Mouse (Mus musculus) layer of hippocampus, adult 9-11 months (tissue): ENCODE data around the gene Bag3.
A peak's percentile ranks its signal among the peaks of the same experiment; 100 is the strongest.
"Not testable (repeated sequence)": the region's sequence is repeated elsewhere in the genome, so short reads cannot be mapped to it uniquely, and the experiment has no call there.

Experiments
- DNase-seq: peaks from one replicate; pipeline ENCODE4 v3.0.0; 2022

Gene Bag3

DNA sequence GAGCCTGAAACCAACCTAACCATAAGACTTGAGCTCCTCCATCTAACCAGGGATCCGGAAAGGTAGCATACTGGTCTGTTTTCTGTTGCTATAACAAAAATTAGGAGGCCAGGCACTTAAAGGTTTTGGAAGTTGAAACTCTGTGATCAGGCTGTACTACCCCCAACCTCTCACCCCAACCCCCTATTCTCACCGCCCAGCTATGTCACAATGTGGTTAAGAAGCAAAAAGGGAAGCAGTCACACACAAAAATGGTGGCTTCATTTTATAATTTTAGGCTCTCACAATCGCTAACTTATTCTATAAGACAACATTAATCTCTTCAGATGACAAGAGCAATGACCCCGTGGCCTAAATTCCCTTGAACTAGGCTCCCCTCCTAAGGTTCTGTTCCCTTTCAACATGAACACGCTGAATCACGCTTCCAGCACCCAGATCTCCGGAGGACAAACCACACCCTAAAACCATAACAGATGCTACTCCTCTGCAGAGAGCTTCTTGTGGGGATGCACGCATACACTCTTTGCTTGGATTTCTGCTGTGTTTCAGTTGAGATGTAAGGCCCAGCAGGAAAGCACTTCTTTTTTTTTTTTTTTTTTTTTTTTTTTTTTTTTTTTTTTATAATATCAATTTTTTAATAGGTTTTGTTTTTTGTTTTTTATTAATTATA is 46.7 kb downstream of the Bag3 start:
- no peak for DNase-seq

DNA sequence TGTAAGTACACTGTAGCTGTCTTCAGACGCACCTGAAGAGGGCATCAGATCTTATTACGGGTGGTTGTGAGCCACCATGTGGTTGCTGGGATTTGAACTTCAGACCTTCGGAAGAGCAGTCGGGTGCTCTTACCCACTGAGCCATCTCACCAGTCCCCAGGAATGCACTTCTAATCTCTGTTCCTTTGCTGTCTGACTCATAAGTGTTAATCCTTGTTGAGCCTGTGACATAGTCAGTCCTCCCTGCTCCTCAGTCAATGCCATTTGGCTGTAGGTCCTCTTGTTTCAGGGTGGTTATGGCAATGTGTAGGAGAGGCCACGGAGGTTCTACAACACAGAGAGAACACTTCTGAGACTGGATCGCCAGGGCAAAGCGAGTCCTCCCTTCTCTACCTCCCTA is 47.2 kb downstream of the Bag3 start:
- DNase-seq = not testable (repeated sequence)

- DNase-seq = peak; percentile 23
Measured at GRCm38 (mm10) chr7:128572030-128572429, 48.6 kb downstream of the Bag3 start.

DNA sequence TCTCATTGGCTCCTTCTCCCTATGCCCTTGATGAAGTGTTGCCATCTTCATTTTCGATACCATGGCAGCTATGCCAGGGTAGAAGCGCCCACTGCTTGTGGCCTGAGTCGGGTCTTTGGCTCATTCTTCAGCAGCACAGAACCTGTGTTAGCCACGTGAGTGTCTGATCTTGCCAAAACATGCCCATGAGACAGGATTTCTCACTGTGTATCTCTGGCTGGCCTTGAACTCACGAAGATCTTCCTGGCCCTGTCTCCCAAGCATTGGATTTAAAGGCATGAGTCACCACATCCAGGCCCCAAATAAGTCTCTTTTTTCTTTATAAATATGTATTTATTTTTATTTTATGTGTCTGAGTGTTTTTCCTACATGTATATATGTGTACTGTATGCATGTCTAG is 51.8 kb downstream of the Bag3 start:
- DNase-seq = no peak

- no peak for DNase-seq
Measured at GRCm38 (mm10) chr7:128575794-128576193, 52.4 kb downstream of the Bag3 start.

DNA sequence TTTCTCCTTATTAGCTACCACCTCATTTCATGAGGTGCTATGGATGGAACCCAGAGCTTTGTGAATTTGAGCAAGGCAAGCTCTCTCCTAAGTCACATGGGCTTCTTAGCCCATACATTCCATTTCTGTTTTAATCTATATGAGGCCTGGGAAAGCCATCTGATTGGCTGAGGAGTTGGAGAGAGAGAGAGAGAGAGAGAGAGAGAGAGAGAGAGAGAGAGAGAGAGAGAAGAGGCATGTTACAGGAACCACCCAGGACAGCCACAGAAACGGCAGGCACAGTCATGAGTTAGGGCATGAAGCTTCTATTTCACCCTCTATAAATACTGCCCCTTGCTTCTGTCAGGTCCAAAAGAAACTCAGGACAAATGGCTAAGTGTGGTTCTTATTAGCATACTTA is 54.2 kb downstream of the Bag3 start:
- DNase-seq = no peak

DNA sequence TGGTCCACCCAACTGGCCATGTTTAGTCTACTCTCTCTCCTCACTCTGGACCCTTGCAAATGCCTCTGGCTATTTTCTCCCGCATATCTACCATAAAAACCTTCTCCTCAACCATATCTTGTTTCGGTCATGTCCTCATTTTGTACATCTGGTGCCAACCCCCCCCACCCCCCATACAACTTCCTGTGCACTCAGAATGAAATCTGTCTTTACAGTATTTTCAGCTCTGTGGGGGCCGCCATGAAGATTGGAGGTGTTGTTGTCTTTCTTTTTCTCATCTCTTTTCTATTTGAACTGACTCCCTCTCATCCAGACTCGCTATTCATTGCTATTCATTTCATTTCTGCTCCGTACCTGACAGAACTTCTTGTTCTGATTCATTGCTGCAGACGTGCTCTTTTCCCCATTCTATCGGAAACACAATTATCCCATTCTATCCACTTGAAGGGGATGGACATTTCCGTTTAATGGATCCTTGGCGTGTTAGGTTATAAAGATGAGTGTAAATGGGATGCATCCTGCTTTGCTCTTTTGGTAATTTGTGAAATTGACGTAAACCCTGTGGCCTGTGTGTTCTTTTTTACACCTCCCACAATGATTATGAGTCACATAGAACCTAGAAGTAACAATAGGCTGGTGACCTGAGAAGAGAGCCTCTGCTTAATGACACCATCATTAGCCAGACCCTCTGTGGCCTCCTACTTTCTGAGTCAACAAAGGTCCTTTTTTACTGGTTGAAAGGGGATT is 55.0 kb downstream of the Bag3 start:
- DNase-seq = no peak

DNA sequence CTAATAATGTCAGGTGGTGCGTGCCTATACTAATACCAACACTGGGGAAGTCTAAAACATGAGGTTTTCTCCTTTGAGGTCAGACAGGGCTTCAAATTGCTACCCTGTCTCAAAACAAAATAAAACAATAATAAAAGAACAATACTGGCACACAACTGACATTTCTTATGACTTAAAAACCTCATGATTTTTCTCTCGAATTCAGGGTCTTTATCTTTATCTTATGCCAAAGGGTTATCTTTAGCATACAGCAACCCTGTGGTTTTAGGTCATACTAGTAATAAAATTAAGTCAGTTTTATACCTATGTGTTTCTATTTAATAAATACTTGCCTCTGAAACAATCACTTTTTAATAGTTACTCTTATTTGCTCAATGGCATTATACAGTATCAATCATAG is 56.0 kb downstream of the Bag3 start:
- DNase-seq = no peak

GRCm38 (mm10) chr7:128580318-128580717 is 56.9 kb downstream of the Bag3 start:
- no peak for DNase-seq

DNA sequence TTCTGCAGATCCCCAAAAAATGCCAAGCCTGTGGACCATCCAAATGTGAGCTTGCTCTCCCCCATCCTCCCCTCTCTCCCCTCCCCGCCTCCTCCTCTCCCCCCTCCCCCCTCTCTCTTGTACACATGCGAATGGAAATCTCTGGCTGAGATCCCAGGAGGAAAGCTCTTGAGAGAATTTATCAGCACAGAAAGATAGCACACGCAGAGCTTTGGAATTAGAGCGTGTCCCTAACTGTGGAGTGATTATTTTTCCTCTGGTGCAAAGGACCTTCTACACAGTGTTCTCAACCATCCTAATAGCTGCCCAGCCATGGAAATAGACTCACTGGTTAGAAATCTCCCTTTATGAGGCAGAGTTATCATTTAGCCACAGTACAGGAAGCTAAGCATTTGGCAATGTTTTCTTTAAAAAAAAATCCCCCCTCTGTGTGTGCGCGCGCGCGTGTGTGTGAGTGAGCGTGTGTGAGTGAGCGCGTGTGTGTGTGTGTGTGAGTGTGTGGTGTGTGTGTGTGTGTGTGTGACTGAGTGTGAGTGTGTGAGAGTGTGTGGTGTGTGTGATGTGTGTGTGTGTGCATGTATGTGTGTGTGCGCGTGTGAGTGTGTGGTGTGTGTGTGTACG is 58.6 kb downstream of the Bag3 start:
- peak; percentile 23 for DNase-seq

DNA sequence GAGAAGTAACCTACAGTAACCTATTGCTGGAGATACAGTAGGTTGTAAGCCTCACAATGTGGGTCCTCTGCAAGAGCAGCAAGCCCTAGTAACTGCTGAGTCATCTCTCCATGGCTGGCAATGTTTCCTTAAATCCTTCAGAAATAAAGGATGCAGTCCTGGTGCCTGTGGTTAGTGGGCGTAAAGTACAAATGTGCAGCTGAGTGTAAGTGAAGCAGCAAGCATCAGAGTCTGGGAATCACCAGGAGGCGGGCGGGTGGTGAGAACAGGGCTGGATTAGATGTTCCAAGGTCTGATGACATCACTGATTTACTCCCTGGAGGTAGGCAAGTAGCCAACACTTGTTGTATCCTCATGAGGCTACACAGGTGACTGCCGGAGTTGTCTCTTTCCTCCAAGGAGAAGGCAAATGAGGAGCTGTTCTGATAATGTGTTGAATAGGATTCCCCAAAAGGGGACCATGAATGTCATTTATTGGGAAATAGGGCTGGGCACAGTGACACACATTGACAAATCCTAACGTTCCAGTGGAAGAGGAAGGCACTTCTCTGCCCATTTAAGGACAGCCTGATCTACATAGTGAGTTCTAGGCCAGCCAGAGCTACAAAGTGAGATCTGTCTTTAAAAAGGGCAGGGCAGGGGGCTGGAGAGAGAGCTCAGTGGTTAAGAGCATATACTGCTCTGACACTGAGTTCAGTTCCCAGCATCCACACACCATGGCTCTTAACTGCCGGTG is 60.0 kb downstream of the Bag3 start:
- DNase-seq = peak; percentile 89

DNA sequence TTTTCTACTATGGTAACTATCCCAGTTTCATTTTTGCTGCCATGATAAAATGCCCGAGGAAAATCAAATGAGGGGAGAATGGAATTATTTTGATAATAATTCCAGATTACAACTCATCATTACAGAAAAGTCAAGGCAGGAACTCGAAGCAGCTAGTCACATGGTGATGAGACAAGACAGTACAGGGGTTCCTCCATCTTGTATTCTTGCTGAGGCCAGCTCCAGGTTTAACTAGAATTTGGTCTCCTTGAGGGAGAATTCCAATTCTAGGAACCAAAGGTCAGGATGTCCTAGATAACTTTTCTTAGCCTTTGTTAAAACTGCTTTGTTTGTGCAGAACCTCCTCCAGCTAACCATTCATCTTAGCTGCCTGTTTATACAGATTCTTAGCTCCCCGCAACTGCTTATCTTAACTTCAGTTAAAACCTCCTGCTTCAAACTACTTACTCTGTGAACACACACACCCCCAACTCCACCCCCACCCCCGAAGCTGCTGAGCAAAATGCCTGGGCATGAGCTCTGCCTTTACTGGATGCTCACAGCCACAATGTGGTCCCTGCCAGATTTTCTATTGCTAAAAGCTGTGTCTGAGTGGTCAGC is 64.0 kb downstream of the Bag3 start:
- no peak for DNase-seq

- DNase-seq = no peak
Measured at GRCm38 (mm10) chr7:128591345-128592084, 68.1 kb downstream of the Bag3 start.

DNA sequence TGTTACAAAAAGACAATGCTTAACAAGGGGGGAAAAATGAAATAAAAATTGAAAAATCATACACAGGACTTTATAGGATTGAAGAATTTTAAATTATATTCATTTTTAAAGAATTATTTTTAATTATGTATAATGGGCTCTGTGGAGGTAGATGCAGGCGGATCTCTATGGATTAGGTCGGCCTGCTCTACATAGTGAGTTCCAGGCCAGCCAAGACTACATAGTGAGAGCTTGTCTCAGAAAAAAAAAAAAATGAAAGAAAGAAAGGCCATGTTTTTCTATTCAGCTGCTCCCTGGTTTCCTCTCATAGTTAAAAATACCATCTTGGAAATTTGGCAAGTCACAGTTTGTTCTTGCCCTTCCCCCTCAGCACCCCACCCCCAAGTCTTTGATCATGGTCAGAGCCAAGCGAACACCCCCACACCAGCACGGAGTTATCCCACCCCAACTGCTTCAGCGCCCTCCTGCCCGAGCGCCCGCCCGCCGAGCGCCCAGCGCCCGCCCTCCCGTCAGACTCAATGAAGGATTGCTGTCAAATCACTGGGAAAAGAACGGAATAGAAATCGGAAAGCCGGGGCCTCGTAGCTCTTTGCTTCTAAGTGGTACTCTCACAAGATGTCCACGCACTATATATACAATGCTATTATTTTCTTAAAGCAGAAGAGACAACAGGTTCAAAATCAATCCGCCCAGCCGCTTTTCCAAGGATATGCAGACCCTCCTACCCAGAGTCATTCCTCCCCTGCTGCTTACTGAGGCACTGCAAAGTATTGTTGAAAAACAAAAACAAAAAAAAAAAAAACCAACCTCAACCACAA is 68.9 kb downstream of the Bag3 start:
- DNase-seq = peak; percentile 61

GRCm38 (mm10) chr7:128592936-128593241 is 69.5 kb downstream of the Bag3 start:
- DNase-seq = no peak

- no peak for DNase-seq
Measured at GRCm38 (mm10) chr7:128596274-128596673, 72.9 kb downstream of the Bag3 start.
